Mouse (Mus musculus) midbrain, embryonic 14.5 days (tissue): ENCODE measurements at regions not wholly inside any gene's neighbourhood (a gene's known extent, or its start where the extent isn't known, plus 50 kb on each side); places are given as distances from the start of the nearest gene placed in this dataset.

ENCODE experiments used
- ATAC-seq: fragments of 200-750 bp; cut with Nextera tagmentation; 2 replicates; pipeline ENCODE4 v1.8.0; 2017; ENCODE audit warnings: moderate number of reproducible peaks, moderate library complexity; ENCODE audit not compliant: low FRiP score, low TSS enrichment
- DNase-seq: peaks from one replicate; pipeline ENCODE4 v3.0.0-alpha.2; 2015
- H3K27ac ChIP-seq: fragments of 300-500 bp; sonication (generic); replicated peaks from 2 replicates; pipeline ENCODE4 v1.5.1; 2014; ENCODE audit warnings: mild to moderate bottlenecking, low read depth, low read length, moderate library complexity
- H3K27me3 ChIP-seq: fragments of 300-500 bp; sonication (generic); 2 replicates; pipeline ENCODE4 v1.6.1; 2014; ENCODE audit warnings: low read length, control low read depth, mixed read lengths; ENCODE audit not compliant: control insufficient read depth, insufficient read depth
- H3K36me3 ChIP-seq: fragments of 300-500 bp; sonication (generic); 2 replicates; pipeline ENCODE4 v1.6.1; 2014; ENCODE audit warnings: low read length, control low read depth; ENCODE audit not compliant: control insufficient read depth, insufficient read depth
- H3K4me1 ChIP-seq: fragments of 300-500 bp; sonication (generic); 2 replicates; pipeline ENCODE4 v1.6.1; 2014; ENCODE audit warnings: mild to moderate bottlenecking, antibody characterized with exemption, low read length, control low read depth; ENCODE audit not compliant: control insufficient read depth, insufficient read depth
- H3K4me2 ChIP-seq: fragments of 300-500 bp; sonication (generic); 2 replicates; pipeline ENCODE4 v1.6.1; 2014; ENCODE audit warnings: mild to moderate bottlenecking, low read length, moderate library complexity
- H3K4me3 ChIP-seq: fragments of 300-500 bp; sonication (generic); replicated peaks from 2 replicates; pipeline ENCODE4 v1.5.1; 2014; ENCODE audit warnings: low read depth, low read length
- H3K9ac ChIP-seq: fragments of 300-500 bp; sonication (generic); replicated peaks from 2 replicates; pipeline ENCODE4 v1.6.1; 2014; ENCODE audit warnings: mild to moderate bottlenecking, low read length, moderate library complexity
- H3K9me3 ChIP-seq: fragments of 300-500 bp; sonication (generic); 2 replicates; pipeline ENCODE4 v1.6.1; 2016; ENCODE audit warnings: low read length, control low read depth, mixed read lengths; ENCODE audit not compliant: control insufficient read depth
- WGBS: fragments of 180-500 bp; shearing (Covaris S2); extraction: QIAGEN DNeasy Blood & Tissue Kit; methylation state at CpG from one replicate; pipeline ENCODE4 v1.1.7; 2014; 5-methylcytosine and 5-hydroxymethylcytosine counted together

DNA sequence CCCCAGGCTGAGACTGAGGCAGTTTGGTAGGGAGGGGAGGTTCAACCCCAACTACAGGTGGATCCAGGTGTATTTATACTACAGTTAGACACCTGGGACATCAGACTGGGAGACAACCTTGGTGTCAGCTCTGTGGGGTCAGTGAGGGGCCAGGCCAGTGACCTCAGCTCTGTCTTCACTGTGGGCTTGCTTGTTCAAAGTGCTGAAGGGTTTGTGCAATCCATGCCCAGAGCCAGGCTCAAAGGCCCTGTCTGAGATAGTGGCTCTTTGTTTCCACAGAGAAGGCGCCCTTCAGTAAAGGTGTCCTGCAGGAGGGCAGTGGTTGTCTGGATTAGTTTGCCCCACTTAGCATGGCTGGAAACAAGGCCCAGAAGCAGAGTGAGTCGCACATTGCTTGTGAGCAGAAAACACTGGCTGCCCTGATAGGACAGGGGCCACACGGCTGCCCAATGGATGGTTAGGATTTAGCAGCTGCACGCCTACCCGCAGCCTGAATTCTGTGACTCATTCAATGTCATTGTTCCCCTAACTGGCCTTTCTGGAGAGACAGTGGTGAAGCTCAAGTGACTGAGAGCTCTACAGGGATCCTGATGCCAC, 154.7 kb downstream of the Cdh26 start:
- Histone ChIP-seq H3K4me2 (no peak overlapping the region), H3K27me3 (no peaks in the 10 kb centered on the region), H3K27ac (no peak overlapping the region), H3K9me3 (no peaks in the 10 kb centered on the region), H3K9ac (no peak overlapping the region), H3K4me1 (no peaks in the 10 kb centered on the region), H3K4me3 (no peak overlapping the region), H3K36me3 (no peaks in the 10 kb centered on the region)
- WGBS, result 79% methylated on average over 5 of the region's 5 CpGs
- DNase-seq (no peak), ATAC-seq (no peak)

GRCm38 (mm10) chr2:178587134-178587636, 156.9 kb downstream of the Cdh26 start:
- Histone ChIP-seq H3K27ac (no peak overlapping the region), H3K9me3 (no peaks in the 10 kb centered on the region), H3K36me3 (no peaks in the 10 kb centered on the region), H3K4me2 (no peak overlapping the region), H3K4me3 (no peak overlapping the region), H3K27me3 (no peaks in the 10 kb centered on the region), H3K9ac (no peak overlapping the region), H3K4me1 (no peaks in the 10 kb centered on the region)
- WGBS, result 71% methylated on average over 7 of the region's 7 CpGs
- no peak for DNase-seq
- no peak for ATAC-seq

DNA sequence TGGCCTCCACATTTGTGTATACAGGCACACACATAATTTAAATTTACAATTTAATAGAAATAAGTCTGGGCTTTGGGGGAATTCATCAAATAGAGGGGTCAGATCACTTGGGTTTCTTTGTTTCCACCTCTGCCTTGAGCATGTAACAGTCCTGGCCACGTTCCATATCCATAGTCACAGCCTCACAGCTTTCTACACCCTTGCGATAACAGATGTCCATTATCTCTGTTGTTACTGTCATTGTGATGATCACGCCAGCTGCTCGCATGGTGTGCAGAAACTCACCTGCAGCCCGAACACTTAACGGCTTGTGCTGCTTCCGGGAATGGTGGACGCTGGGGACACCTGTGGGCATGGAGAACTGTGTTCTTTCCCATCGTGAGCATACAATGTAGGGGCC, 163.4 kb downstream of the Cdh26 start:
- no peak for DNase-seq
- Histone ChIP-seq H3K9ac (no peak overlapping the region), H3K27me3 (no peaks in the 10 kb centered on the region), H3K36me3 (no peaks in the 10 kb centered on the region), H3K27ac (no peak overlapping the region), H3K4me3 (no peak overlapping the region), H3K9me3 (no peaks in the 10 kb centered on the region), H3K4me1 (peaks cover 15% of the 10 kb centered on the region), H3K4me2 (no peak overlapping the region)
- ATAC-seq, result no peak
- 61% methylated on average over 9 of the region's 9 CpGs for WGBS

GRCm38 (mm10) chr2:178594177-178594576, 163.8 kb downstream of the Cdh26 start:
- no peak for ATAC-seq
- DNase-seq, result peak; percentile 53
- Histone ChIP-seq H3K27ac (no peak overlapping the region), H3K27me3 (no peaks in the 10 kb centered on the region), H3K36me3 (no peaks in the 10 kb centered on the region), H3K4me3 (no peak overlapping the region), H3K4me2 (no peak overlapping the region), H3K9me3 (no peaks in the 10 kb centered on the region), H3K9ac (no peak overlapping the region), H3K4me1 (peaks cover 15% of the 10 kb centered on the region)
- 37% methylated on average over 6 of the region's 6 CpGs for WGBS

GRCm38 (mm10) chr2:178596312-178597083, 166.2 kb downstream of the Cdh26 start:
- Histone ChIP-seq H3K4me1 (peaks cover 15% of the 10 kb centered on the region), H3K27me3 (no peaks in the 10 kb centered on the region), H3K4me2 (no peak overlapping the region), H3K9ac (no peak overlapping the region), H3K9me3 (no peaks in the 10 kb centered on the region), H3K4me3 (no peak overlapping the region), H3K27ac (no peak overlapping the region), H3K36me3 (no peaks in the 10 kb centered on the region)
- 63% methylated on average over 16 of the region's 16 CpGs for WGBS
- ATAC-seq (no peak), DNase-seq (no peak)

GRCm38 (mm10) chr2:178597084-178597470, 166.7 kb downstream of the Cdh26 start:
- no peak overlapping the region for H3K9ac ChIP-seq
- H3K9me3 ChIP-seq, result no peaks in the 10 kb centered on the region
- H3K27me3 ChIP-seq, result no peaks in the 10 kb centered on the region
- no peak for DNase-seq
- ATAC-seq, result no peak
- H3K4me3 ChIP-seq, result no peak overlapping the region
- no peak overlapping the region for H3K27ac ChIP-seq
- no peak overlapping the region for H3K4me2 ChIP-seq
- H3K4me1 ChIP-seq, result peaks cover 15% of the 10 kb centered on the region
- H3K36me3 ChIP-seq, result no peaks in the 10 kb centered on the region
- 81% methylated on average over 7 of the region's 7 CpGs for WGBS

DNA sequence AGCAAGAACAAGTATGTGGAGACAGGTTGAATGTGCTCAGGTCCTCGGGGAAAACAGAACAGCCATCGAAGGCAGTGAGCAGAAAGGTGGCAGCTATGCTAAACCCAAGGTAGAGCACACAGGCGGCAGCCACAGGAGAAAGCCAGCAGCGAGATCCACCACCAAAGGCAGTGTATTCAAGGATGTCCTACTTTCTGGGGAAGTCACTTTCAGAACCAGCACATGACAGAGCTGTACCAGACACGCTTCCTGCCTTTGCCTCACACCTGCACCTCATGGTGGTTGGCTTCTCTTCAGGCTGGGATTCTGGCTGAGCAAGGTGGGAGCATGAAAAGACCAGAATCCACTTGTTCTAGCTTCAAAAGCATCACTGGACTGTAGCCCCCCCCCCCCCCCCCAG, 168.0 kb downstream of the Cdh26 start:
- no peak for DNase-seq
- Histone ChIP-seq H3K36me3 (no peaks in the 10 kb centered on the region), H3K27me3 (no peaks in the 10 kb centered on the region), H3K4me3 (no peak overlapping the region), H3K4me2 (no peak overlapping the region), H3K27ac (no peak overlapping the region), H3K9ac (no peak overlapping the region), H3K9me3 (no peaks in the 10 kb centered on the region), H3K4me1 (peaks cover 15% of the 10 kb centered on the region)
- 90% methylated on average over 5 of the region's 5 CpGs for WGBS
- ATAC-seq, result no peak

- H3K4me3 ChIP-seq, result no peak overlapping the region
- no peak overlapping the region for H3K27ac ChIP-seq
- 67% methylated on average over 3 of the region's 3 CpGs for WGBS
- no peaks in the 10 kb centered on the region for H3K9me3 ChIP-seq
- H3K4me2 ChIP-seq, result no peak overlapping the region
- H3K36me3 ChIP-seq, result no peaks in the 10 kb centered on the region
- no peaks in the 10 kb centered on the region for H3K27me3 ChIP-seq
- peaks cover 14% of the 10 kb centered on the region for H3K4me1 ChIP-seq
- no peak for DNase-seq
- no peak for ATAC-seq
- no peak overlapping the region for H3K9ac ChIP-seq
Observed at GRCm38 (mm10) chr2:178598836-178599235, 168.5 kb downstream of the Cdh26 start.

DNA sequence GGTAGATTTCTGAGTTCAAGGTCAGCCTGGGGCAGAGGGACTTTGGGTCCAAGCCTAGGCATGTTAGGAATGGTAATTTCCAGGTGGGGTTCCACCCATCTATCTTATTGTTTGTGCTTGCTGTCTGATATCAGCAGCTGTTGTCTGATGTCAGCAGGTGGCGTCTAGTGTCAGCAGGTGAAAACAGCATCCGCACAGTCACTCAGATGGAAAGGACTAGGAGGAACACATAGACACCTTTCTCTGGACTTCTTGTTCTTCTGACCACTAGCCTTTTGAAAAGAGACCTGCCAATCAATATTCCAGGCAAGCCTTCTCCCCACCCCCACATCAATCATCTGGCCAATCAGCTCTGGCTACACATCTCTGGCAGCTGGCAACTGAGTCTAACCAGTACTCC, 173.1 kb downstream of the Cdh26 start:
- Histone ChIP-seq H3K36me3 (no peaks in the 10 kb centered on the region), H3K27ac (no peak overlapping the region), H3K9ac (no peak overlapping the region), H3K9me3 (no peaks in the 10 kb centered on the region), H3K4me3 (no peak overlapping the region), H3K4me1 (no peaks in the 10 kb centered on the region), H3K4me2 (no peak overlapping the region), H3K27me3 (no peaks in the 10 kb centered on the region)
- DNase-seq (no peak), ATAC-seq (no peak)
- WGBS, result 86% methylated on average over 2 of the region's 2 CpGs
